Mouse (Mus musculus): ENCODE data around the gene Mymx. TPM values are rescaled to one million over a fixed set of nuclear protein-coding genes. Genes with fewer than 3 reads are reported as not detected.
A peak's percentile ranks its signal among the peaks of the same experiment; 100 is the strongest.

Gene Mymx
- polyA plus RNA-seq (2016; fragmentation: Nextera tagmentation; extraction: Ambion mirVana), result 0.27 and 0.30 TPM in 2 replicates

GRCm38 (mm10) chr17:45601877-45602304 is at the start of gene Mymx:
Gene Mymx, minus strand, starts transcription at chr17:45602102.
- no peaks in the 10 kb centered on the region for H3K9me3 ChIP-seq
- H3K4me1 ChIP-seq, result peaks cover 47% of the 10 kb centered on the region
- WGBS, result 31% methylated on average over 6 of the region's 6 CpGs
- H3K27ac ChIP-seq, result peak within 1 kb of the TSS; percentile 71
- no peaks in the 10 kb centered on the region for H3K36me3 ChIP-seq (replicated peaks)
- H3K27me3 ChIP-seq (ENCODE audit: poor library complexity, severe bottlenecking), result peaks cover 69% of the 10 kb centered on the region
- H3K4me3 ChIP-seq, result peak within 1 kb of the TSS; percentile 28
- no peak for DNase-seq (ENCODE audit: extremely low spot score, low spot score)

GRCm38 (mm10) chr17:45644185-45644584 is 42.3 kb upstream of the Mymx start:
- Histone ChIP-seq H3K9me3 (peaks cover 6% of the 10 kb centered on the region; the same call in 1 of the 2 replicates), H3K4me1 (peaks cover 4% of the 10 kb centered on the region; the same call in 1 of the 2 replicates), H3K36me3 (replicated peaks) (no peaks in the 10 kb centered on the region), H3K27me3 (ENCODE audit: poor library complexity, severe bottlenecking) (0 out of 2 replicates have a peak, but pooled peaks cover under 1% of the 10 kb centered on the region), H3K27ac (no peak overlapping the region), H3K4me3 (no peak overlapping the region)
- DNase-seq (ENCODE audit: extremely low spot score, low spot score), result no peak
- 94% methylated on average over 4 of the region's 4 CpGs for WGBS

- Histone ChIP-seq H3K9me3 (peaks cover 6% of the 10 kb centered on the region; the same call in 1 of the 2 replicates), H3K27me3 (ENCODE audit: poor library complexity, severe bottlenecking) (0 out of 2 replicates have a peak, but pooled peaks cover 4% of the 10 kb centered on the region), H3K4me1 (peaks cover 4% of the 10 kb centered on the region; the same call in 1 of the 2 replicates), H3K27ac (no peak overlapping the region), H3K4me3 (no peak overlapping the region), H3K36me3 (replicated peaks) (no peaks in the 10 kb centered on the region)
- 20% methylated on average over 12 of the region's 12 CpGs for WGBS
- peak; percentile 75 for DNase-seq (ENCODE audit: extremely low spot score, low spot score)
Observed at GRCm38 (mm10) chr17:45642701-45643100, 40.8 kb upstream of the Mymx start.

- WGBS, result 93% methylated on average over 8 of the region's 8 CpGs
- Histone ChIP-seq H3K4me3 (no peak overlapping the region), H3K36me3 (replicated peaks) (no peaks in the 10 kb centered on the region), H3K4me1 (peaks cover 4% of the 10 kb centered on the region; the same call in 1 of the 2 replicates), H3K9me3 (peaks cover 6% of the 10 kb centered on the region; the same call in 1 of the 2 replicates), H3K27ac (no peak overlapping the region), H3K27me3 (ENCODE audit: poor library complexity, severe bottlenecking) (0 out of 2 replicates have a peak, but pooled peaks cover 4% of the 10 kb centered on the region)
- no peak for DNase-seq (ENCODE audit: extremely low spot score, low spot score)
Observed at GRCm38 (mm10) chr17:45641981-45642380, 40.1 kb upstream of the Mymx start.

- Histone ChIP-seq H3K36me3 (replicated peaks) (no peaks in the 10 kb centered on the region), H3K4me3 (no peak overlapping the region), H3K27me3 (ENCODE audit: poor library complexity, severe bottlenecking) (0 out of 2 replicates have a peak, but pooled peaks cover 4% of the 10 kb centered on the region), H3K27ac (no peak overlapping the region), H3K4me1 (peaks cover 4% of the 10 kb centered on the region; the same call in 1 of the 2 replicates), H3K9me3 (no peaks in the 10 kb centered on the region)
- 82% methylated on average over 16 of the region's 16 CpGs for WGBS
- DNase-seq (ENCODE audit: extremely low spot score, low spot score), result no peak
Observed at GRCm38 (mm10) chr17:45638596-45639295, 36.8 kb upstream of the Mymx start.

GRCm38 (mm10) chr17:45634033-45634432 is 32.1 kb upstream of the Mymx start:
- H3K27ac ChIP-seq, result no peak overlapping the region
- WGBS, result 81% methylated on average over 5 of the region's 5 CpGs
- DNase-seq (ENCODE audit: extremely low spot score, low spot score), result no peak

GRCm38 (mm10) chr17:45631940-45632339 is 30.0 kb upstream of the Mymx start:
- Histone ChIP-seq H3K4me3 (no peak overlapping the region), H3K27me3 (ENCODE audit: poor library complexity, severe bottlenecking) (no peaks in the 10 kb centered on the region), H3K4me1 (peaks cover 21% of the 10 kb centered on the region), H3K27ac (no peak overlapping the region), H3K36me3 (replicated peaks) (no peaks in the 10 kb centered on the region), H3K9me3 (no peaks in the 10 kb centered on the region)
- 85% methylated on average over 6 of the region's 6 CpGs for WGBS
- no peak for DNase-seq (ENCODE audit: extremely low spot score, low spot score)

More at GRCm38 (mm10) chr17:45634033-45634432, 32.1 kb upstream of the Mymx start:
- Histone ChIP-seq H3K4me3 (no peak overlapping the region), H3K9me3 (no peaks in the 10 kb centered on the region), H3K27me3 (ENCODE audit: poor library complexity, severe bottlenecking) (0 out of 2 replicates have a peak, but pooled peaks cover 3% of the 10 kb centered on the region), H3K36me3 (replicated peaks) (no peaks in the 10 kb centered on the region), H3K4me1 (peaks cover 19% of the 10 kb centered on the region)

- Histone ChIP-seq H3K4me1 (peaks cover 30% of the 10 kb centered on the region), H3K4me3 (peak overlapping the region; percentile 60), H3K36me3 (replicated peaks) (no peaks in the 10 kb centered on the region), H3K9me3 (no peaks in the 10 kb centered on the region), H3K27me3 (ENCODE audit: poor library complexity, severe bottlenecking) (no peaks in the 10 kb centered on the region), H3K27ac (peak overlapping the region; percentile 82)
- WGBS, result 53% methylated on average over 3 of the region's 3 CpGs
- no peak for DNase-seq (ENCODE audit: extremely low spot score, low spot score)
Observed at GRCm38 (mm10) chr17:45630992-45631391, 29.1 kb upstream of the Mymx start.

- H3K27me3 ChIP-seq (ENCODE audit: poor library complexity, severe bottlenecking), result no peaks in the 10 kb centered on the region
- H3K4me3 ChIP-seq, result peak overlapping the region; percentile 60
- peak; percentile 66 for DNase-seq (ENCODE audit: extremely low spot score, low spot score)
- H3K4me1 ChIP-seq, result peaks cover 30% of the 10 kb centered on the region
- peak overlapping the region; percentile 82 for H3K27ac ChIP-seq
- WGBS, result 2% methylated on average over 34 of the region's 34 CpGs
- no peaks in the 10 kb centered on the region for H3K9me3 ChIP-seq
- no peaks in the 10 kb centered on the region for H3K36me3 ChIP-seq (replicated peaks)
Observed at GRCm38 (mm10) chr17:45629861-45630694, 28.2 kb upstream of the Mymx start.

- no peak for DNase-seq (ENCODE audit: extremely low spot score, low spot score)
- Histone ChIP-seq H3K27ac (peak overlapping the region; percentile 82), H3K9me3 (no peaks in the 10 kb centered on the region), H3K4me3 (peak overlapping the region; percentile 60), H3K4me1 (peaks cover 30% of the 10 kb centered on the region), H3K36me3 (replicated peaks) (no peaks in the 10 kb centered on the region), H3K27me3 (ENCODE audit: poor library complexity, severe bottlenecking) (no peaks in the 10 kb centered on the region)
- 78% methylated on average over 13 of the region's 13 CpGs for whole genome bisulfite sequencing
Observed at GRCm38 (mm10) chr17:45628885-45629855, 27.3 kb upstream of the Mymx start.

- no peak for DNase-seq (ENCODE audit: extremely low spot score, low spot score)
- Histone ChIP-seq H3K36me3 (replicated peaks) (no peaks in the 10 kb centered on the region), H3K27me3 (ENCODE audit: poor library complexity, severe bottlenecking) (no peaks in the 10 kb centered on the region), H3K27ac (no peak overlapping the region), H3K4me1 (peaks cover 30% of the 10 kb centered on the region), H3K4me3 (no peak overlapping the region), H3K9me3 (no peaks in the 10 kb centered on the region)
- WGBS, result 22% methylated on average over 3 of the region's 3 CpGs
Observed at GRCm38 (mm10) chr17:45628160-45628559, 26.3 kb upstream of the Mymx start.
